Mouse (Mus musculus): ENCODE data around the gene Ano5.

The Ano5 gene

GRCm38 (mm10) chr7:51631171-51631570 is 120.3 kb downstream of the Ano5 start:
- no peak for DNase-seq

- DNase-seq, result no peak
Measured at GRCm38 (mm10) chr7:51632543-51633229, 121.9 kb downstream of the Ano5 start.

- DNase-seq, result no peak
Measured at GRCm38 (mm10) chr7:51633230-51633844, 122.5 kb downstream of the Ano5 start.
